Mouse (Mus musculus) heart, embryonic 15.5 days (tissue): ENCODE measurements around the gene Kcng3. TPM values are rescaled to one million over a fixed set of nuclear protein-coding genes. Genes with fewer than 3 reads are reported as not detected.

Experiments
- ATAC-seq: fragments of 200-750 bp; cut with Nextera tagmentation; replicated peaks from 2 replicates; pipeline ENCODE4 v1.8.0; 2017; ENCODE audit warnings: low read depth, moderate TSS enrichment; ENCODE audit not compliant: insufficient number of reproducible peaks, insufficient read depth, low FRiP score
- H3K27ac ChIP-seq: fragments of 300-500 bp; sonication (generic); 2 replicates; pipeline ENCODE4 v1.5.1; 2015; ENCODE audit warnings: mild to moderate bottlenecking, inconsistent platforms
- H3K27me3 ChIP-seq: fragments of 300-500 bp; sonication (generic); 2 replicates; pipeline ENCODE4 v1.6.1; 2015; ENCODE audit warnings: inconsistent platforms
- H3K36me3 ChIP-seq: fragments of 300-500 bp; sonication (generic); 2 replicates; pipeline ENCODE4 v1.6.1; 2015; ENCODE audit warnings: mild to moderate bottlenecking, inconsistent platforms
- H3K4me1 ChIP-seq: fragments of 300-500 bp; sonication (generic); replicated peaks from 2 replicates; pipeline ENCODE4 v1.6.1; 2015; ENCODE audit warnings: inconsistent platforms
- H3K4me2 ChIP-seq: fragments of 300-500 bp; sonication (generic); 2 replicates; pipeline ENCODE4 v1.6.1; 2015; ENCODE audit warnings: inconsistent platforms, mild to moderate bottlenecking, moderate library complexity
- H3K4me3 ChIP-seq: fragments of 300-500 bp; sonication (generic); 2 replicates; pipeline ENCODE4 v1.5.1; 2015; ENCODE audit warnings: mild to moderate bottlenecking, inconsistent platforms
- H3K9ac ChIP-seq: fragments of 300-500 bp; sonication (generic); 2 replicates; pipeline ENCODE4 v1.6.1; 2015; ENCODE audit warnings: mild to moderate bottlenecking, inconsistent platforms
- H3K9me3 ChIP-seq: fragments of 300-500 bp; sonication (generic); replicated peaks from 2 replicates; pipeline ENCODE4 v1.6.1; 2016; ENCODE audit warnings: inconsistent platforms
- WGBS: fragments of 180-500 bp; shearing (Covaris S2); methylation state at CpG from one replicate; pipeline ENCODE4 v1.1.7; 2015; ENCODE audit warnings: mixed read lengths; 5-methylcytosine and 5-hydroxymethylcytosine counted together
- polyA plus RNA-seq: library from polyadenylated mRNA; unstranded; fragments of >200 nt; fragmentation: Nextera tagmentation; extraction: Ambion mirVana; gene quantifications from 2 replicates; pipeline ENCODE4 v1.2.1, GENCODE M21; 2015

Gene Kcng3
- polyA plus RNA-seq, 1 experiment from 2014 or later = not detected

- Histone ChIP-seq H3K4me1 (no peaks in the 10 kb centered on the region), H3K4me3 (no peak overlapping the region), H3K9ac (no peak overlapping the region), H3K36me3 (no peaks in the 10 kb centered on the region), H3K9me3 (no peaks in the 10 kb centered on the region), H3K27ac (no peak overlapping the region), H3K4me2 (no peak overlapping the region), H3K27me3 (no peaks in the 10 kb centered on the region)
- 76% methylated on average over 4 of the region's 4 CpGs for WGBS
- no peak for ATAC-seq
Measured at GRCm38 (mm10) chr17:83609532-83609931, 22.2 kb downstream of the Kcng3 start.

GRCm38 (mm10) chr17:83600976-83601375 is 30.7 kb downstream of the Kcng3 start:
- Histone ChIP-seq H3K27ac (no peak overlapping the region), H3K9ac (no peak overlapping the region), H3K4me3 (no peak overlapping the region), H3K4me2 (no peak overlapping the region), H3K27me3 (no peaks in the 10 kb centered on the region), H3K36me3 (no peaks in the 10 kb centered on the region), H3K4me1 (no peaks in the 10 kb centered on the region), H3K9me3 (no peaks in the 10 kb centered on the region; the same call in 1 of the 2 replicates)
- no peak for ATAC-seq
- 87% methylated on average over 12 of the region's 12 CpGs for WGBS

GRCm38 (mm10) chr17:83595966-83596365 is 35.7 kb downstream of the Kcng3 start:
- no peak overlapping the region for H3K9ac ChIP-seq
- H3K27ac ChIP-seq = no peak overlapping the region
- no peaks in the 10 kb centered on the region for H3K36me3 ChIP-seq
- H3K4me3 ChIP-seq = no peak overlapping the region
- no peak overlapping the region for H3K4me2 ChIP-seq
- no peak for ATAC-seq
- WGBS = 78% methylated on average over 7 of the region's 7 CpGs
- no peaks in the 10 kb centered on the region for H3K4me1 ChIP-seq
- no peaks in the 10 kb centered on the region for H3K9me3 ChIP-seq
- no peaks in the 10 kb centered on the region for H3K27me3 ChIP-seq

- Histone ChIP-seq H3K27me3 (no peaks in the 10 kb centered on the region), H3K36me3 (no peaks in the 10 kb centered on the region), H3K4me3 (no peak overlapping the region), H3K9ac (no peak overlapping the region), H3K4me1 (no peaks in the 10 kb centered on the region), H3K9me3 (no peaks in the 10 kb centered on the region), H3K27ac (no peak overlapping the region), H3K4me2 (no peak overlapping the region)
- no peak for ATAC-seq
- WGBS = 72% methylated on average over 8 of the region's 8 CpGs
Measured at GRCm38 (mm10) chr17:83594526-83594925, 37.2 kb downstream of the Kcng3 start.

GRCm38 (mm10) chr17:83593396-83593795 is 38.3 kb downstream of the Kcng3 start:
- H3K4me2 ChIP-seq = no peak overlapping the region
- no peaks in the 10 kb centered on the region for H3K9me3 ChIP-seq
- no peak overlapping the region for H3K4me3 ChIP-seq
- no peak overlapping the region for H3K9ac ChIP-seq
- H3K4me1 ChIP-seq = no peaks in the 10 kb centered on the region
- no peaks in the 10 kb centered on the region for H3K27me3 ChIP-seq
- no peak for ATAC-seq
- no peak overlapping the region for H3K27ac ChIP-seq
- 77% methylated on average over 10 of the region's 10 CpGs for WGBS
- H3K36me3 ChIP-seq = no peaks in the 10 kb centered on the region

- Histone ChIP-seq H3K27me3 (no peaks in the 10 kb centered on the region), H3K4me2 (no peak overlapping the region), H3K4me3 (no peak overlapping the region), H3K27ac (no peak overlapping the region), H3K36me3 (no peaks in the 10 kb centered on the region), H3K9me3 (no peaks in the 10 kb centered on the region), H3K4me1 (no peaks in the 10 kb centered on the region), H3K9ac (no peak overlapping the region)
- no peak for ATAC-seq
- 80% methylated on average over 6 of the region's 6 CpGs for WGBS
Measured at GRCm38 (mm10) chr17:83588663-83589341, 42.9 kb downstream of the Kcng3 start.

GRCm38 (mm10) chr17:83587731-83588130 is 44.0 kb downstream of the Kcng3 start:
- H3K36me3 ChIP-seq = no peaks in the 10 kb centered on the region
- no peak overlapping the region for H3K27ac ChIP-seq
- no peaks in the 10 kb centered on the region for H3K9me3 ChIP-seq
- H3K4me1 ChIP-seq = no peaks in the 10 kb centered on the region
- H3K4me3 ChIP-seq = no peak overlapping the region
- no peaks in the 10 kb centered on the region for H3K27me3 ChIP-seq
- no peak for ATAC-seq
- 82% methylated on average over 8 of the region's 8 CpGs for WGBS
- H3K4me2 ChIP-seq = no peak overlapping the region
- no peak overlapping the region for H3K9ac ChIP-seq

- 50% methylated on average over 2 of the region's 2 CpGs for WGBS
- Histone ChIP-seq H3K27me3 (no peaks in the 10 kb centered on the region), H3K9me3 (no peaks in the 10 kb centered on the region), H3K4me1 (no peaks in the 10 kb centered on the region), H3K4me2 (no peak overlapping the region), H3K4me3 (no peak overlapping the region), H3K36me3 (no peaks in the 10 kb centered on the region), H3K27ac (no peak overlapping the region; the same call in 1 of the 2 replicates), H3K9ac (no peak overlapping the region)
- ATAC-seq = peak; percentile 55; the same call in 1 of the 2 replicates
Measured at GRCm38 (mm10) chr17:83582585-83582984, 49.1 kb downstream of the Kcng3 start.

- no peaks in the 10 kb centered on the region for H3K9me3 ChIP-seq
- no peak for ATAC-seq
- H3K9ac ChIP-seq = no peak overlapping the region
- H3K4me2 ChIP-seq = no peak overlapping the region
- H3K4me3 ChIP-seq = no peak overlapping the region
- H3K4me1 ChIP-seq = no peaks in the 10 kb centered on the region
- 84% methylated on average over 5 of the region's 5 CpGs for WGBS
- no peaks in the 10 kb centered on the region for H3K27me3 ChIP-seq
- no peaks in the 10 kb centered on the region for H3K36me3 ChIP-seq
- no peak overlapping the region for H3K27ac ChIP-seq
Measured at GRCm38 (mm10) chr17:83580734-83581133, 51.0 kb downstream of the Kcng3 start.

- Histone ChIP-seq H3K27ac (no peak overlapping the region), H3K4me1 (peaks cover 2% of the 10 kb centered on the region; the same call in 1 of the 2 replicates), H3K9me3 (no peaks in the 10 kb centered on the region), H3K4me2 (no peak overlapping the region), H3K9ac (no peak overlapping the region), H3K36me3 (no peaks in the 10 kb centered on the region), H3K4me3 (no peak overlapping the region), H3K27me3 (no peaks in the 10 kb centered on the region)
- 85% methylated on average over 11 of the region's 11 CpGs for WGBS
- no peak for ATAC-seq
Measured at GRCm38 (mm10) chr17:83576810-83577371, 54.8 kb downstream of the Kcng3 start.

- Histone ChIP-seq H3K9ac (no peak overlapping the region), H3K4me2 (no peak overlapping the region), H3K9me3 (no peaks in the 10 kb centered on the region), H3K36me3 (no peaks in the 10 kb centered on the region), H3K27me3 (no peaks in the 10 kb centered on the region), H3K27ac (no peak overlapping the region), H3K4me3 (no peak overlapping the region), H3K4me1 (peaks cover 2% of the 10 kb centered on the region; the same call in 1 of the 2 replicates)
- ATAC-seq = no peak
- 86% methylated on average over 8 of the region's 8 CpGs for WGBS
Measured at GRCm38 (mm10) chr17:83574615-83575014, 57.1 kb downstream of the Kcng3 start.

GRCm38 (mm10) chr17:83573128-83573527 is 58.6 kb downstream of the Kcng3 start:
- Histone ChIP-seq H3K36me3 (no peaks in the 10 kb centered on the region), H3K27ac (no peak overlapping the region), H3K9ac (no peak overlapping the region), H3K4me2 (no peak overlapping the region), H3K4me3 (no peak overlapping the region), H3K27me3 (no peaks in the 10 kb centered on the region), H3K9me3 (no peaks in the 10 kb centered on the region), H3K4me1 (peaks cover 2% of the 10 kb centered on the region; the same call in 1 of the 2 replicates)
- no peak for ATAC-seq
- 67% methylated on average over 6 of the region's 6 CpGs for WGBS
